Mouse (Mus musculus) T-helper 17 cell (primary cell): ENCODE data around the gene Nid1.
"Not testable (repeated sequence)": the region's sequence is repeated elsewhere in the genome, so short reads cannot be mapped to it uniquely, and the experiment has no call there.

ENCODE experiments used
- in situ Hi-C, 2 experiments: fragments of 300-600 bp; cut with MboI, MseI; formaldehyde crosslinking; loops; 1 replicate in 1 of 2; 2 replicates in 1 of 2; pipeline ENCODE4 v1.15.1; 2025; ENCODE audit warnings: high pct_unique_total_duplicates in 2 of 2

The Nid1 gene

DNA sequence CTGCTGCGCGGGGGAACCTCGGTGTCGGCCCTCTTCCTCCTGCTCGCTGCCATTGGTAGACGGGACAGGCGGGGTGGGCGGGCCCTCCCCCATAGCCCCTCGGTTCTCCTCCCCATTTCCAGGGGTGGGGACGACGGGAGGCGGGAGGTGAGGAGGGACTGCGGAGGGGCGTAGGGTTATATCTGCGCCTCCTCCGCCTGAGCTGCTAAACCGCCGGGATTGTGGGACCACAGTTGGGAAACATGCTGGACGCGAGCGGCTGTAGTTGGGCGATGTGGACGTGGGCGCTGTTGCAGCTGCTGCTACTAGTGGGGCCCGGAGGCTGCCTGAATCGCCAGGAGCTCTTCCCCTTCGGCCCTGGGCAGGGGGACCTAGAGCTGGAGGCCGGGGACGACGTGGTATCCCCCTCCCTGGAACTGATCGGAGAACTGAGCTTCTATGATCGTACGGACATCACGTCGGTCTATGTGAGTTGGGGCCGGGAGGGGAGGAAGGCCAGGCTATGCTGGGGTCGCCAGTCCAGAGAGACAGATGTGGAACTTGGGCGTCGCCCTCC is at the start of gene Nid1:
TSS of gene Nid1 (plus strand) at position 92 of the 556 bp plus-strand sequence.
- in situ Hi-C loops = not testable (repeated sequence)

DNA sequence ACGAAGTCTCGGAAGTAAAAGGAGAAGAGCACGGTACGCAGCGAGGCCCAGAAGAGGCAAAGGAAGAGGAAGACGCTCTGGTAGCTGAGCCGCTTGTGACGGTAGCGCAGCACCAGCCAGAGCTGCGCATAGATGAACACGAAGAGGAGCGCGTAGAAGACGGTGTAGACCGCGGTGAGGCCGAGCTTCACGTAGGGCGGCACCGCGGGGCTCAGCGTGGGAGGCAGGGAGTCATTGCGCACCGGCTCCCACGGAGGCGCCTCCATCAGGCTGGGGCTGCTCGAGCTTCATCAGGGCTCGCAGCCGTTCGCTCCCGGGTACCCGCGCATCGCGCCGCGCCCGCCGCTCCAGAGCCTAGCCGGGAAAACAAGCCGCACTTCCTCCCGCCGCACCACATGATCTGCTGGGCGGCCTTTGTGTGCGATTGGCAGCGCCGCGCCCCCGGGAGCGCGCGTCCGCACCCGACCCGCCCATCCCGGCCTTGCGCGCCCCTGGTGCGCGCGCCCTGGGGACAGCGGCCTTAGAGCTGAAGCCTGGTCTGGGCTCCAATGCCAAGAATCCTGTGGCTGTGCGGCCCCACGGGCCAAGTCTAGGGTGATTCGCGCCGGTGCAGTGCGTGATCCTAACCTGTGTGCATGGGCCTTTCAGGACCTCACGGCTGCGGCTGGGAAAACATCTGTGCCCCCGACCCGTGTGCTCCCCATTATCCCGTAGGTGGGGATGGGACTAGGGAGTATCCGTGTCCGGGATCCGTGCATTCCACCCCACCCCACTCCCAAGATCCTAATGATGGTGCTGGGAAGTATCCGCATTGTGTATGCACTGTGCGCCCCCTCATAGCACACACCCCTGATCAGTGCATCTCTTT is 43.9 kb upstream of the Nid1 start, which contains the start of gene Gpr137b:
TSS of gene Gpr137b (minus strand) at position 787 of the 868 bp plus-strand sequence.
- in situ Hi-C loops = loop anchor here (5.0 to 25.0 kb wide), 3 partner anchors 746 to 1056 kb away; partner anchors contain the start of gene Actn2 (in 1 of the 2)

GRCm38 (mm10) chr13:13394096-13394395 is 43.3 kb upstream of the Nid1 start:
- in situ Hi-C loops = loop anchor here (5.0 to 25.0 kb wide), 3 partner anchors 747 to 1057 kb away; partner anchors contain the start of gene Actn2 (in 1 of the 2)

DNA sequence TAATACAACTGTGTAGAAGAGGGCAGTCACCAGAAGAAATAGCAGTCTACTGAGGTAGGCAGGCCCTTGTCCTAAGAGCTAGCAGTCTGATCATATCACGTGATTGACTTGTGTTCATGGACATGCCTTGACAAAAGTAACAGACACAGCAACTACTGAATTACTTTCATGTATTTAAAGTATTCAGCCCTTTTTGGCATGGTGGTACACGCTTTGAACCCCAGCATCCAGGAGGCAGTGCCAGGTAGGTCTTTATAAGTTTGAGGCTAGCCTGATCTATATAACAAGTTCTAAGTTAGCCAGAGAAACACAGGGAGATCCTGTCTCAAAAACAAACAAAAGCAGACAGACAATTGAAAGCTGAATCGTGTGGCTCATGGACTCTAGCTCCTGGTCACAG is 36.5 kb upstream of the Nid1 start:
- in situ Hi-C loops = loop anchor here in 1 of 2 experiments (5.0 kb wide), 1 partner anchor 734 kb away; no protein-coding TSS in a partner anchor

DNA sequence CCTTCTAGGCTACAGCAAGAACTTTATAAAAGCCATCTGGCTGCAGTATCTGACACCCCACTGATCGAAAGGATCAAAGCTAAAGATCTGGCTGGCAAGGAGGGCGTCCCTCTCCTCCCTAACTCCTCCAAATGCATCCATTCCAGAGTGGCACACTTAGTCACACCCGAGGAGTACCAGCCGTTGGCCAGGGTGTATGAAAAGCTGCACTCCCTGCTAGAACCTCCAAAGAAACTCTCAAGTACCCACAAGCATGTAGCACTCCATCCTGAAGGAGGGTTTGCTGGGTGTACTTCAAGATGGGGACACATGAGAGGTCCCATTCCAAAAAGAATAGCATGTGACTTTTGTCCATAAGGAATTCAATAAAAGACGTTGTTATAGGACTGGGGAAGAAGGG is 34.5 kb upstream of the Nid1 start:
- in situ Hi-C loops = loop anchor here in 1 of 2 experiments (5.0 kb wide), 1 partner anchor 736 kb away; no protein-coding TSS in a partner anchor

GRCm38 (mm10) chr13:13403366-13403765 is 34.0 kb upstream of the Nid1 start:
- in situ Hi-C loops = loop anchor here in 1 of 2 experiments (5.0 kb wide), 1 partner anchor 736 kb away; no protein-coding TSS in a partner anchor

- in situ Hi-C loops = loop anchor here in 1 of 2 experiments (5.0 kb wide), 1 partner anchor 737 kb away; no protein-coding TSS in a partner anchor
These were observed 33.5 kb upstream of the Nid1 start for GRCm38 (mm10) chr13:13403839-13404238.

DNA sequence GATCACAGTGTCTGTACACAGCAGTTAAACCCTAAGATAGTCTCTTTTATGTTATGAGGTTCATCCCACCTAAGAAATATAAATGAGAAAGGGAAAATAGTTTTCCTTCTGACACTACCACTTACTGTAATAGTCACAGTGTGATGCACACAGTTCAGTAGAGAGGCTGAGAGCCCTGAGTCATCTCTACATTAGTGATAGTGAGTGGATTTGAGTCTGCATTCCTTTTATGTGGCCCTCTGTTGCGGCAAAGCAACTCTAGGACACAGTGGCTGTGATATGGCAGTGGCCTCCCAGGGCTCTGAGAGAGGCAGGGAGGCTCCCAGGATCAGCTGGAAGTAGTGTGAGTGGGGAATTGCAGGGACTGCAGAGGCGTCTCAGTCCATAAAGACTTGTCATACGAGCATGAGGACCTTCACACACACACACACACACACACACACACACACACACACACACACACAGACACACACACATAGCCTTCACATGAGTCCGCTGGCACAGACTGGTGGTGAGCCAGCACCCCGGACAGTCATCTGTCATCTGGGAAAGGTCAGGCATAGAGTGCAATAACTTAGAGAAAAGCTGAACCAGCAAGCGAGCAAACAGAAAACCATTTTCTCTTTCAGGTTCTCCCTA is 32.7 kb upstream of the Nid1 start:
- in situ Hi-C loops = loop anchor here (5.0 kb wide), 1 partner anchor 737 kb away; no protein-coding TSS in a partner anchor

DNA sequence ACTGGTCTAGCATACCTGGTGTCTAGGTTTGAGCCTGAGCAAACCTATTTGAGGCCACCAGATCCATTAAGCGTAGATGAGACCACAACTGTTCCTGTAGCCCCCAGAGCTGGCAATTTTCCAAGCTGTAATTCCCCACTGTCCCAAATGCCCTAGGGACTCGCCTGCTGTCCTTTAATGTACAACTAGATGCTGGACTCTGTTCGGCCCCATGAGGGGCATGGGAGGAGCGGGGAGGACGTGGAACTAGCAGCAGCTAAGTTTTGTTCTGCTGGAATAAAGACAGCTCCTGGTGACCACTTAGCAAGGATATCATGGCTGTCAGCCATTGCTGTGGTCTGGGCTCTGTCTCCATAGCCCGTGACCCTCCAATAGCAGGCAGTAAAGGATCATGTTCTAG is 31.8 kb upstream of the Nid1 start:
- in situ Hi-C loops = loop anchor here in 1 of 2 experiments (5.0 kb wide), 1 partner anchor 738 kb away; no protein-coding TSS in a partner anchor

- in situ Hi-C loops = loop anchor here in 1 of 2 experiments (5.0 kb wide), 1 partner anchor 177 kb away; no protein-coding TSS in a partner anchor
These were observed 23.1 kb upstream of the Nid1 start for GRCm38 (mm10) chr13:13414206-13414605.

DNA sequence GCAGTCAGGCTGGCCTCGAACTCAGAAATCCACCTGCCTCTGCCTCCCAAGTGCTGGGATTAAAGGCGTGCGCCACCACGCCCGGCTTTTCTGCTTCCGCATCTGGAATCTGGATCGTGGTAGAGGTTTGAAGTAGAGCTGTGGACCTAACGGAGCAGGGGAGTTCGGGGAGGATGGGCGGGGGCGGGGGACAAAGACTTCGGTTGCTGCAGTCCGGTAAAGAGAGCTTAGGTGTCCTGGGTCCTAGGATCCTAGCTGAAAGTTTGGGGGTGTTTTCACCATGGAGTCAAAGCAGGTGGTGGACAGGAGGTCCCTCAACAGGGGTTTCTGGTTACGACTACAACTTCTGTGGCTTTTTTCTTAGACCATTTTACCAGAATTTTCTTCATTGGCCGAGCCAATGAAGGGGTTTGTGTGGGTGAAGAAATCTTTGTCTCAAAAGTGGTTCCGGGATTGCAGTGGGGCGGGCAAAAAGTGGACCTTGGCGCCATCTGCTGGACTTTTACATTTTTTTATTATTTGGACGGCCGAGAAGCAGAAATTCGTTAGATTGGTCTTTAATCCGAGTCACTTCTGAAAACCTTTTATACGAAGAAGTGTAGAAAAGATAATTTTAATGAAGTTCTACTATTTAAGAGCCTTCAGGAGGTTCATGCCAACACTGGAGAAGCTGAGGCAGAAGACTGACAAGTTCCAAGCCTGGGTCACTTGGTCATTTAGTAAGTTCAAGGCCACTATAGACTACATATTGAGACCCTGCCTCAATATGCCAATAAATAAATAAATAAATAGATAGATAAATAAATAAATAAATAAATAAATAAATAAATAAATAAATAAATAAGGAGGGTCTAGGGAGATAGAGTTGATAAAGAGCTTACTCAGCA is 22.0 kb upstream of the Nid1 start:
- in situ Hi-C loops = not testable (repeated sequence)

DNA sequence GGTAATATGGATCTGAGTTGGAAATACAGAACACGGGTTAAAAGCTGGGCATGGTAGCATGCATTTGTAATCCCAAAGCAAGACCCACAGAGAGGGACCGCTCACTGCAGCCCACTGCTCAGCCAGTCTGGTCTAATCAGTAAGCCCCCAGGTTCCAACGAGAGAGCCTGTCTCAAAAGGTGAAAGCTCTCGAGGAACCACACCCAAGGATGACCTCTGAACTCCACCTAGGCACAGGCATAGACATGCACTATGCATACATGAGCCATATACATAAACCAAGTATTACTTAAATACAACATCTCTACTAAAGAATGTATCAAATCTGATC is 21.4 kb upstream of the Nid1 start:
- in situ Hi-C loops = not testable (repeated sequence)

DNA sequence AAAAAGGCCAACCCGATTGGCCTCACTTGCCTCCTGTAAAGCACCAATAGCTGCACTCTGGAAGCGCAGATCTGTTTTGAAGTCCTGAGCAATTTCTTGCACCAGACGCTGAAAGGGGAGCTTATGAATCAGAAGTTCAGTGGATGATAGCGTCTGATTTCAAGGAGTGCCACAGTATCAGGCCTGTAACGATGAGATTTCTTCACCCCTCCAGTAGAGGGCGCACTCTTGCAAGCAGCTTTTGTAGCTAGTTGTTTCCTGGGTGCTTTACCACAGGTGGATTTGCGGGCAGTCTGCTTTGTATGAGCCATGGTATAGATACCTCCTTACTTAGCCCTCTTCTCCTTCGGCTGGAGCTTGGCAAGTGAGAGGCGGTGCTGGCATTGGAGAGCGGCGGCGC is 18.5 kb upstream of the Nid1 start:
- in situ Hi-C loops = not testable (repeated sequence)

DNA sequence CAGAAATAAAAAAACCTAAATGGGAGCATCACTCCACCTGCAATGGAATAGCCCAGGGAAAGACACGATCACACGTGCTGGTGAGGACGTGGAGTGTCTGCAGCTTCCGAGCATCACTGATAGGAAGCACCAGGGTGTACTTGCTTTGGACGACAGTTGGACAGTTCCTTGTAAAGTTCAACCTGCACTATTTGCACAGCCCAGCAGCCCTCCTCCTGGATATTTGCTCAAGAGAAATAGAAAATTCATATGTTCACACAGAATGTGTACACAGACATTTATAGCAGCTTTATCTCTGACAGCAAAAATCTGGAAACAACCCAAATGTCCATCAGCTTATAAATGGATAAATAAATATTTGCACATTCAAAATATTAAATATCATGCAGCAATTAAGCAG is 14.1 kb upstream of the Nid1 start:
- in situ Hi-C loops = not testable (repeated sequence)

- in situ Hi-C loops = not testable (repeated sequence)
These were observed 1.2 kb upstream of the Nid1 start for GRCm38 (mm10) chr13:13436161-13436560.

- in situ Hi-C loops = not testable (repeated sequence)
These were observed 982 bp downstream of the Nid1 start for GRCm38 (mm10) chr13:13438112-13438953.

GRCm38 (mm10) chr13:13445601-13446000 is 8.2 kb downstream of the Nid1 start:
- in situ Hi-C loops = not testable (repeated sequence)

DNA sequence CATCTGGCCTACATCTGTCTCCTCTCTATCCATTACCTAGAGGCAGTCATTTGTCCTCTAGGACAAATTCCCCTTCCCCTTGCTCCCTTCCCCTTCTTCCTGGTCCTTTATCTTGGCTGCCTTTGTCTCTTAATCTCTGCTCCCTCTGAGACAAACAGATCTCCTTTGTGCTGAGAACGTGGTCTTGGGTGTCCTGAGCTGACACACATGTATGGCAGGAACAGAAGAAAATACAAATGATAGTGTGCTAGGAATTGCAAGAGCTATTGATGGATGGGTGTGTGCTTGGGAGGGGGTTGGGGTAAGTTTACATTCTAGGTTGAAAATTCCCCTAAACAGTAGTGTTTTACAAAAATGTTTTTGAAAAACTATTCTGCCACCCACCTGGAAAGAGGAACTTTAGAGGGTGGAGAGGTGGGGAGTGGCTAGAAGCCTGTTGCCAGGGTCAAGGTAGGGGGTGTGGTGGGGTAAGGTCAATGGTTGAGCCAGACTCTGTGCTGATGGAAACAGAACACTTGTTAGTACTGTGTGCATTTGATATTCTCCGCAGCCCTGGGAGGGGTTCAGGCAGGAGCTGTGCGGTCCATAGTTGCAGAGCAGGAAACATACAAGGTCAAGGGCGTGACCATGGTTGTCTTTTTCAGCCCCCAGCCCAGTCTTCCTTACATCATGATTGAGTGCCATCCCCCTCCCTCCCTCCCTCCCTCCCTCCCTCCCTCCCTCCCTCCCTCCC is 9.5 kb downstream of the Nid1 start:
- in situ Hi-C loops = not testable (repeated sequence)

GRCm38 (mm10) chr13:13449981-13450380 is 12.6 kb downstream of the Nid1 start:
- in situ Hi-C loops = not testable (repeated sequence)
